Mouse (Mus musculus) cortical plate, adult 2 months (tissue): ENCODE results near the gene Gng13. TPM values are rescaled to one million over a fixed set of nuclear protein-coding genes. Genes with fewer than 3 reads are reported as not detected.

Experiments used
- H3K27ac ChIP-seq: fragments of 200-500 bp; 2 replicates; pipeline ENCODE4 v1.5.1; 2012; ENCODE audit warnings: low read length, control low read depth, inconsistent platforms; ENCODE audit not compliant: insufficient read depth
- H3K4me1 ChIP-seq: fragments of 200-500 bp; 2 replicates; pipeline ENCODE4 v1.6.1; 2011; ENCODE audit warnings: low read length; ENCODE audit not compliant: control insufficient read depth, insufficient read depth
- H3K4me3 ChIP-seq: fragments of 200-500 bp; 2 replicates; pipeline ENCODE4 v1.5.1; 2011; ENCODE audit warnings: mild to moderate bottlenecking, low read length, control low read depth; ENCODE audit not compliant: insufficient read depth
- CTCF ChIP-seq: fragments of 200-500 bp; IDR thresholded peaks from 2 replicates; pipeline ENCODE4 v1.5.1; 2011; ENCODE audit warnings: mild to moderate bottlenecking, control low read depth, low read length; ENCODE audit not compliant: insufficient read depth; ENCODE audit errors: extremely low read depth
- POLR2A ChIP-seq: fragments of 200-500 bp; IDR thresholded peaks from 2 replicates; pipeline ENCODE4 v1.6.1; 2011; ENCODE audit warnings: mild to moderate bottlenecking, low read length, control low read depth; ENCODE audit not compliant: insufficient read depth; ENCODE audit errors: extremely low read depth
- polyA plus RNA-seq: library from polyadenylated mRNA; depleted of rRNA; stranded (reverse); fragments of >200 nt; gene quantifications from 2 replicates; pipeline ENCODE4 v1.2.3, GENCODE M21; 2012

Gng13 gene
- polyA plus RNA-seq, 1 experiment, result 438 TPM

DNA sequence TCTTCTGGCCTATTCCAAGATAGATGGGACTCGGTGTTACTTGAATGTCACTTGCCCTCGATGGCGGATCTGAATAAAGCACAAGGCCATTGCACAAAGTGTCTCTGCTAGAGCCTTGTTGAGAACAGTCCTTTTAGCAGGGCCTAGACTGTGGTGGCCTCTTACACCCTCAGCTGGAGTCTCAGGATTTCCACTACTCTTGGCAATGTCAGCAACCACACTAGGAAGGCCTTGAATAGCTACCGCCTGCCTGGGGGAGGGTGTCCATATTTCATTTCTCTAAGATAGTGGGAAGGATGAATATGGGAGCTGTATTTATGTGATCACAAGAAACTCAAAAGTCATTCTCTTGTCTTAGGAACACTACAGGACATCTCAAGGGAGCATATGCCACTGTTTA is 31.3 kb downstream of the Gng13 start:
- no peak overlapping the region for H3K4me3 ChIP-seq
- no peak for TF ChIP-seq POLR2A
- TF ChIP-seq CTCF, result no peak
- H3K27ac ChIP-seq, result no peak overlapping the region
- no peaks in the 10 kb centered on the region for H3K4me1 ChIP-seq

DNA sequence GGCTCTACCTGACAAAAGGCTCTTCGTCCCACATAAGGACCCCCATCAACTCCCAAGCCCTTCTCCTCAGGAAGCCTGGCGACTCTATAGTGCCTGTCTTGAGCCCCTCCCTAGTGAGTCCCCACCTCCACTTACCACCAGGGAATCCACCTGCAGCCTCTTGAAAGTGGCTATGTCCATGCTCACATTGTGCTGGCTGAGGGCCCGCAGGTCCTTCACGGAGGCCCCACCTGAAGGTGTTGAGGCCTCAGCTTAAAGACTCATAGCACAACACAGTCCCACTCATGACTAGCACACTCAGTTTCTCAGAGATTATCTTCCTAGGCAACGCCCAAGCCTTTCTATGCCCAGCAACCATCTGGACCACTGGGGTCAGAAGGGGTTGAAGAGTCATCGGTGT is 32.3 kb downstream of the Gng13 start:
- Histone ChIP-seq H3K4me3 (no peak overlapping the region), H3K27ac (no peak overlapping the region), H3K4me1 (no peaks in the 10 kb centered on the region)
- TF ChIP-seq POLR2A, result no peak
- TF ChIP-seq CTCF, result no peak

DNA sequence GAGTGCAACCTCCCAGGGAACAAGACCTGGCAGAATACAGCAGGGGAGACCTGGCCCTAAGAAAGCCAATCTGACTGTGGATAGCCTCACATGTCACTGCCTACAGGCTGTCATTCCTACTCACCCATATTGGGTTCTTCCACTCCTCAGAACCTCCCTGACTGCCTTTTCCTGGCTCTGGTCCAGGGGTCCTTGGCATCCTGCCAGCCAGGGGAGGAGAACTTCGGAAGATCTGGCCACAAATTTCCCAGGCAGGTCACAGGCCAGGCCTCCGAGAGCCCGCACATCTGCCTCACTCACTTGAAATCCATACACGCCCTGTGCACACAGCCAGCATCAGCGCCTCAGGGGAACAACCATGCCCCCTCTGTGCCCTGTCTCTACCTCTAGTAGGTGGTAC is 34.5 kb downstream of the Gng13 start:
- H3K27ac ChIP-seq, result no peak overlapping the region
- TF ChIP-seq POLR2A (no peak), CTCF (no peak)
- H3K4me1 ChIP-seq, result no peaks in the 10 kb centered on the region
- H3K4me3 ChIP-seq, result no peak overlapping the region

DNA sequence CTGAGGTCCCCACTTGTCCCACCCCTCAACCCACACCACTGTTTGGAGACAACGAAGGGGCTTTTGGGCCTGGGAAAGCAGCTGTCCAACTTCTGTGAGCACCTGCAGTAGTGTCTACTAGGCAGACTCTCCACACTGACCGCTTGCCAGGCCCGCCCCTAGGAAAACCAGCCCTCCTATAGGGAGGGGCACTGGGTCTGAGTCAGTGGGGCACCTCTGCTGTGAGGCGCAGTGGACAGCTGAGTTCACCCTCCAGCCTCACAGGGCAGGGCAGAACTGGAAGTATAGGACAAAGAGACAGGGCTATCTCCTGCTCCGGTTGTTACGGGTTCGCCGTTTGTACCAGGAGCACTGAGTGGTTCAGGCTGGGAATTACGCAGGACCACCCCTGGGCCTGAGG is 37.3 kb downstream of the Gng13 start, which contains the start of gene Msln:
TSS of gene Msln (minus strand) at position 138 of the 400 bp plus-strand sequence.
- TF ChIP-seq CTCF, result no peak
- Histone ChIP-seq H3K27ac (no peak within 1 kb of the TSS), H3K4me1 (no peaks in the 10 kb centered on the region), H3K4me3 (no peak within 1 kb of the TSS)

DNA sequence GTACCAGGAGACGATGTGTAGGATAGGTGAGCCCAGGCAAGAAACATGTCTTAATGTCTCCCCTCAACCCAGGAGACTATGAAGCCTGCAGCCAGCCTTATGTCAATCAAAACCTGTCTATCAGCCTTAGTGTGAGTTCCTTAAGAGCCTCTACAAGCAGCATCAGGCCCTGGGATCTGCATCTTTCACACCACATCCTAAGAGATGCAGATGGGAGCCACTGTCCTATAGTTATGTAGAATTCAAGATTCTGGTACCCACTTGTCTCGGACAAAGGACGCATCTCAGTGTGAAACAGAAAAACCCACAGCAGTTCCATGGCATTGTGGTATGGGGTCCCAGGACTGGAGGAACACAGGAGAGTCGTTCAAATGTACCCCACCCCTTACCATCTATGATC is 38.1 kb downstream of the Gng13 start:
- Histone ChIP-seq H3K4me1 (peaks cover 2% of the 10 kb centered on the region), H3K27ac (no peak overlapping the region), H3K4me3 (no peak overlapping the region)
- TF ChIP-seq CTCF, result no peak
- no peak for TF ChIP-seq POLR2A

DNA sequence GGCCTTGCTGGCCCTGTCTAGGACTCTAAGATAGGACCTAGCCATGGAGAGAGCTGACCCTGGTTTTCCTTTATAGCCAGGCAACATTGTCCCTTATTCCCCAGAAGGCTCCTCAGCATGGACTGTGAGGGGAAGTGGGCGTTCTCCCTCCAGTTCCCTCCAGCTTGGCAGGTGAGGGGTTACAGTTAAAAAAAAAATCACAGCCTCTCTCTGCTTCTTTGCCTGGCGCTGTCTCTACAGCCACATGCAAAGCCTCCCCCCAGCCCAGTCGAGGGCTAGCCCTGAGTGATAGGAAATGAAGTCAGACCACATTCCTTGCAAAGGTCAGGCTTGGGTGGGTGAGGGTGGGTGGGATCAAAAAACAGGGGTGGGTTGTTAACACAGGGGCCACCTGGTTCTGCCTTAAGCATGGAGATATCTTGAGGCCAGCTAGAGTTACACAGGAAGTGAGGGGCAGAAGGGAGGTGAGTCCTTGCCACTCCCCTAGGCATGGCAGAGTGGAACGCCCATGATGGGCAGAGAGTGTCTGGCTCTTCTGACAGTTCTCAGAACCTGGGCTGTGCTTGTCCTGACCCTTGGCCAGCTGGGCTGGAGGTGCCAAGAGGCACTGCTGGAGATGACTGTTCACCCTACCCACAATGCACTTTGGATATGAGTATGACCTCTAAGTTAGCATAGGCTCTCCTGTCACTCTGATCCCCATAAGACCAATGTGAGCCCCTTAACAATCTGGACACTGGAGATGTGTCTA is 38.8 kb downstream of the Gng13 start:
- no peak for TF ChIP-seq POLR2A
- no peak for TF ChIP-seq CTCF
- H3K4me1 ChIP-seq, result peaks cover 3% of the 10 kb centered on the region
- no peak overlapping the region for H3K27ac ChIP-seq
- no peak overlapping the region for H3K4me3 ChIP-seq

- Histone ChIP-seq H3K27ac (no peak overlapping the region), H3K4me3 (no peak overlapping the region), H3K4me1 (peaks cover 7% of the 10 kb centered on the region)
- TF ChIP-seq POLR2A (no peak), CTCF (no peak)
These were observed 39.6 kb downstream of the Gng13 start for GRCm38 (mm10) chr17:25756378-25757242.

DNA sequence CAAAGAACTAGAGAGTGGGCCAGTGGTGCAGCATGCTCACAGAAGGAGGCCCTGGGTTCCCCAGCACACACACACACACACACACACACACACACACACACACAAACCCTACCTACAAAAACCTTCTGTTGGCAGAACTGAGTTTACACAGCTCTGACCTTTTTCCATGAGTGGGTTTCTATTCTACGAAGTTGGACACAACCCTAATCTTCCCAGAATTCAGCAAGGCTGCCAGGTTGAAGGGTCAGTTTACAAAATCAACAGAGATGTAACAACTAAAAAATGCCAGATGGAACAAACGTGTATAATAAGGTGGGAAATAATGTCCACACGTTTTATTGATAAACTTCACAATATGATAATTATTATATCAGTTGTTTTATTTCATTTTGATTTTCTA is 40.7 kb downstream of the Gng13 start:
- TF ChIP-seq CTCF (no peak), POLR2A (no peak)
- Histone ChIP-seq H3K27ac (no peak overlapping the region), H3K4me3 (no peak overlapping the region), H3K4me1 (peaks cover 10% of the 10 kb centered on the region)

DNA sequence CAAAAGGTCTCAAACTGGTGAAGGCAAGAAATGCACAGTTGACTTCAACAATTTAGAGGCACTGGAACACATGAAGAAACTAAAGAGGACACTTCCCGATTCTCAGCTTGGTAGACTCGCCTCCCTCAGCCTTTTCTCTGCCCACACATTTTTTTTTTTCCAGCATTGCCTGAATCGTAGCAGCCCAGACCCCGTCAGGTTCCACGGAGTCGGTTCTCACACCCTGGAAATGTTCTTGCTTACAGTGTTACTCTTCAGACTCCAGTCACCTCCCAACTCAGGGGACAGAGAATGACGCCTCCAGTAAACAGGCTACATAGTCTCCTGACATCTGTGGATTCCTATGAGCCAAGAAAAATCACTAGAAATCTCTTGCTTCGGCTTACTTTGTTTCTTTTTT is 43.2 kb downstream of the Gng13 start:
- no peak overlapping the region for H3K4me3 ChIP-seq
- H3K27ac ChIP-seq, result no peak overlapping the region
- no peak for TF ChIP-seq CTCF
- no peak for TF ChIP-seq POLR2A
- H3K4me1 ChIP-seq, result peaks cover 10% of the 10 kb centered on the region

DNA sequence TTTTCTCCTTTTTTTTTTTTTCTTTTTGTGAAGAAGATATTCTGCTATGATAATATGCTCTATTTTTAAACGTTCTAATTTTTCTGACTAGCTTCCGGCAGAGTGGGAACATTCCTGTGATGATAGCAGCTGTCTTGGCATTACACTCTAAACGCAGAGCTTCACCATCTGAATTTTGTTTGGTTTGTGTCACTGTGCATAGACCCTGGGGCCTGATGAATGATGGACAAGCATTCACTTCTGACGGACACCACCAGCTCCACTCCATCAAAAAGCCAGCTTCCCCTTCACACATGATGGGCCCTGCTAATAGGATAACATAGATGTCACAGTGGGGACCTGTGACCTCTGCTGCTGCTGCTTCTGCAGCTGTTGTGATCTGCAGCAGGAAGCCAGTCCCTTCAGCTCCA is 44.6 kb downstream of the Gng13 start:
- Histone ChIP-seq H3K4me1 (peaks cover 10% of the 10 kb centered on the region), H3K4me3 (no peak overlapping the region), H3K27ac (peak overlapping the region; percentile 64)
- TF ChIP-seq POLR2A (0 out of 2 replicates have a peak, but pooled peaks have one; percentile 9), CTCF (no peak)
